Mouse (Mus musculus): Measurements from ENCODE around the gene Myog. TPM values are rescaled to one million over a fixed set of nuclear protein-coding genes. Genes with fewer than 3 reads are reported as not detected.

Myog gene
- polyA plus RNA-seq, 1 experiment from 2014 or later, result 1.1 TPM

GRCm38 (mm10) chr1:134272754-134273250 is 17.0 kb upstream of the Myog start:
- H3K4me1 ChIP-seq (replicated peaks), result 0 out of 2 replicates have a peak, but pooled peaks cover 2% of the 10 kb centered on the region
- no peaks in the 10 kb centered on the region for H3K36me3 ChIP-seq
- no peak overlapping the region for H3K27ac ChIP-seq
- H3K4me2 ChIP-seq (replicated peaks), result no peak overlapping the region
- 73% methylated on average over 5 of the region's 5 CpGs for WGBS
- no peaks in the 10 kb centered on the region for H3K9me3 ChIP-seq
- H3K27me3 ChIP-seq (replicated peaks), result no peaks in the 10 kb centered on the region
- H3K9ac ChIP-seq, result no peak overlapping the region
- no peak for ATAC-seq
- no peak overlapping the region for H3K4me3 ChIP-seq (replicated peaks)

GRCm38 (mm10) chr1:134273493-134274395 is 16.0 kb upstream of the Myog start:
- Histone ChIP-seq H3K27ac (no peak overlapping the region), H3K4me1 (replicated peaks) (0 out of 2 replicates have a peak, but pooled peaks cover 2% of the 10 kb centered on the region), H3K4me3 (replicated peaks) (no peak overlapping the region), H3K36me3 (no peaks in the 10 kb centered on the region), H3K9me3 (no peaks in the 10 kb centered on the region), H3K4me2 (replicated peaks) (no peak overlapping the region), H3K9ac (no peak overlapping the region), H3K27me3 (replicated peaks) (no peaks in the 10 kb centered on the region)
- ATAC-seq, result no peak
- 45% methylated on average over 9 of the region's 9 CpGs for WGBS

DNA sequence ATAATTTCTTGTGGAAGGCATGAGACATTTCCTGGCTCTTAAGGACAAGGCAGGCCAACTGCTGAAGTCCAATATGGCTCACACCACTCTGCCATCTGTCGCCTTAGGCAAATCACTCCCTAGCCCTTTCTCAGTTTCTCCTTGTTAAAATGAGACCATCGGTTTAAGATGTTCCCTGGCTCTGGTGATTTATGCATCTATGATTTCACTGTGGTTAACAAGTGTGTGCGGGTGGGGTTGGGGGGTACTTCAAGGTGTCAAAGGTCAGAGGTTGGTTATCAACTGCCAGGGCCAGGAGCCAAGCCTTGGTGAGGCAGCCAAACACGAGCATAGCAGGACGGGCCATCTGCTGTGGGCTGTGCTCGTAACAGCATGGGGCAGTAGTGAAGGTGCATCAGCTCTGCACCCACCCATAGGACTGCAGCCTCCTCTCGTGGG is 15.3 kb upstream of the Myog start:
- H3K36me3 ChIP-seq, result no peaks in the 10 kb centered on the region
- WGBS, result 71% methylated on average over 7 of the region's 7 CpGs
- ATAC-seq, result no peak

DNA sequence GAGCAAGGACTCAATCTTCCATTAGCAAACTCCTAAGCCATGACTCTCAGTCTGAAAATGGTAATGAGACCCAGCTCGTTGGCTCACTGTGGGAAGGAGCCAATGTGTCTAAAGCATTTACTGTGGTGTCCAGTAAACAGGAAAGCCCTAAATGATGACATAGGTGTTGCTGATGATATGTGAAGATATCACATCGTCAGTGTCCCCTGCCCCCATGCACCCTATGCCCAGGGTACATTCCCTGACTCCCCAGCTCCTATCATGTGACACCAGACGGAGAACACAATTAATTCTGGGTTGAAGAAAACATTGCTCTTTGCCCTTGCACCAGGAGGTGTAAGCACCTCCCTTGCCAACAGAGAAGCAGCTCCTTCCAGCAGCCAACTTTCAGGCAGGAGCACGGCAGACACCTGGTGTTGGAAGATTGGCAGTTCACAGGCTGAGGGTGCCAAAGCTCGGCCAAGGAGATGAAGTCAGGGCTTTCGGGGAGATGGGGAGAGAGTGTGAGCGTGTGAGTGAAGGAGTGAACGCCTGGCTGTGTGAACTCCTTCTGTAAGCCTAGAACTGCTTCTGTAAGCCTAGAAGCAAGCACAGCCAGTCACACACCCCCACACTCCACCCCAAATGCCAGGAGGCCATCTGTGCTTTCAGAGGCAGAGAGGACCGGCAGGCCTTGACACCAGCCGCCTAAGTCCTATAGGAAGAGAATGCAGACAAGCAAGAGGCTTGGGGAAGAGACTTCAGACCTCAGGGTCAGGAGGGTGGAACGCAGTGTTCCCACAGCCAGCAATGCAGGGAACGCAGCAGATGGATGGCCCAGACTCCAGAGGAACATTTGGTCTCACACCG is 13.9 kb upstream of the Myog start:
- Histone ChIP-seq H3K27ac (no peak overlapping the region), H3K4me2 (replicated peaks) (no peak overlapping the region), H3K9me3 (no peaks in the 10 kb centered on the region), H3K4me3 (replicated peaks) (no peak overlapping the region), H3K9ac (no peak overlapping the region), H3K4me1 (replicated peaks) (0 out of 2 replicates have a peak, but pooled peaks cover 2% of the 10 kb centered on the region), H3K36me3 (no peaks in the 10 kb centered on the region), H3K27me3 (replicated peaks) (no peaks in the 10 kb centered on the region)
- 64% methylated on average over 13 of the region's 13 CpGs for WGBS
- ATAC-seq, result no peak

More for the DNA sequence above, 15.3 kb upstream of the Myog start:
- H3K4me2 ChIP-seq (replicated peaks), result no peak overlapping the region
- no peak overlapping the region for H3K27ac ChIP-seq
- H3K4me3 ChIP-seq (replicated peaks), result no peak overlapping the region
- H3K9me3 ChIP-seq, result no peaks in the 10 kb centered on the region
- no peak overlapping the region for H3K9ac ChIP-seq
- H3K4me1 ChIP-seq (replicated peaks), result 0 out of 2 replicates have a peak, but pooled peaks cover 2% of the 10 kb centered on the region
- no peaks in the 10 kb centered on the region for H3K27me3 ChIP-seq (replicated peaks)

DNA sequence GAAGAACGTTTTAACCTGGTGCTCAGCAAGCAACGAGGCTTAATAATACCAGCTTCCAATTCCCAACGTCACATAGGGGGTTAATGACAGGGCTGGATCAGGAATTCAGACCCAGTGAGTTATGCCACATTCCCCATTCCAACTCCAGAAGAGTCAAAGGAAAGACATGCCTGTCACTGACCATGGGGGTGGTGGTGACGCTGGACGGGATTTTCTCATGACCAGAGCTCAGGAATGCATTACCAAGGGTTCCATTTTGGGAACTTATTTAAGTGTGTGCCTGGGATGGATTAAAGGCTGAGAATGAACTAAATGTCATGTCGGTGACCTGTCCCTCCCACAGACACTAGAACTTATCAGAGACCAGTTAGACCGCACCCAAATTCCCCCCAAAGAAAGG is 13.0 kb upstream of the Myog start:
- 0 out of 2 replicates have a peak, but pooled peaks cover 2% of the 10 kb centered on the region for H3K4me1 ChIP-seq (replicated peaks)
- WGBS, result 81% methylated on average over 7 of the region's 7 CpGs
- no peak overlapping the region for H3K4me3 ChIP-seq (replicated peaks)
- H3K9ac ChIP-seq, result no peak overlapping the region
- no peak for ATAC-seq
- H3K9me3 ChIP-seq, result no peaks in the 10 kb centered on the region
- H3K36me3 ChIP-seq, result no peaks in the 10 kb centered on the region
- H3K27me3 ChIP-seq (replicated peaks), result no peaks in the 10 kb centered on the region
- no peak overlapping the region for H3K27ac ChIP-seq
- H3K4me2 ChIP-seq (replicated peaks), result no peak overlapping the region

DNA sequence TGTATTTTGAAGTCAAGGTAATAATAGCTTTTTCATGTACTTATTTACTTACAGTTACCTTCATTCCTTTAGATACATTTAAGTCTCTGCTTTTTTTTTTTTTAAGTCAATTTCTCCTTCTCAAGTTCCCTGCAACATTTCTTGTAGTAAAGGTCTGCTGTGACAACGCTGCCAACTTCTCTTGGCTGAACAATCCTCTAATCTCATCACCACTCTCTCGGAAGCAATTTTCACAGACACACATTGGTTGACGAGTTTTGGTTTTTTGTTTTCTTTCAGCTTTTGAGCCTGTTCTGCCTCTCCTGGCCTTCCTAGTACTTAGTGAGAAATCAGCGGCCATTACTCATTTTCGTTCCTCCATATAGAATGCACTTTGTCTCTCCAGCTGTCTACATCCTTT is 9.6 kb upstream of the Myog start:
- H3K4me3 ChIP-seq (replicated peaks), result no peak overlapping the region
- H3K27me3 ChIP-seq (replicated peaks), result no peaks in the 10 kb centered on the region
- H3K9me3 ChIP-seq, result no peaks in the 10 kb centered on the region
- ATAC-seq, result no peak
- WGBS, result 84% methylated on average over 5 of the region's 5 CpGs
- no peaks in the 10 kb centered on the region for H3K36me3 ChIP-seq
- no peak overlapping the region for H3K9ac ChIP-seq
- no peak overlapping the region for H3K27ac ChIP-seq
- no peak overlapping the region for H3K4me2 ChIP-seq (replicated peaks)
- 0 out of 2 replicates have a peak, but pooled peaks cover 2% of the 10 kb centered on the region for H3K4me1 ChIP-seq (replicated peaks)

- Histone ChIP-seq H3K4me2 (replicated peaks) (no peak overlapping the region), H3K4me1 (replicated peaks) (no peaks in the 10 kb centered on the region), H3K9me3 (no peaks in the 10 kb centered on the region), H3K36me3 (no peaks in the 10 kb centered on the region), H3K27ac (no peak overlapping the region), H3K27me3 (replicated peaks) (no peaks in the 10 kb centered on the region), H3K9ac (no peak overlapping the region), H3K4me3 (replicated peaks) (no peak overlapping the region)
- WGBS, result 72% methylated on average over 4 of the region's 4 CpGs
- ATAC-seq, result no peak
Observed at GRCm38 (mm10) chr1:134281563-134281962, 8.2 kb upstream of the Myog start.

GRCm38 (mm10) chr1:134282342-134282741 is 7.4 kb upstream of the Myog start:
- no peaks in the 10 kb centered on the region for H3K27me3 ChIP-seq (replicated peaks)
- H3K9me3 ChIP-seq, result no peaks in the 10 kb centered on the region
- 56% methylated on average over 3 of the region's 3 CpGs for WGBS
- H3K4me3 ChIP-seq (replicated peaks), result no peak overlapping the region
- H3K4me2 ChIP-seq (replicated peaks), result no peak overlapping the region
- ATAC-seq, result no peak
- H3K4me1 ChIP-seq (replicated peaks), result no peaks in the 10 kb centered on the region
- no peak overlapping the region for H3K9ac ChIP-seq
- no peaks in the 10 kb centered on the region for H3K36me3 ChIP-seq
- no peak overlapping the region for H3K27ac ChIP-seq

DNA sequence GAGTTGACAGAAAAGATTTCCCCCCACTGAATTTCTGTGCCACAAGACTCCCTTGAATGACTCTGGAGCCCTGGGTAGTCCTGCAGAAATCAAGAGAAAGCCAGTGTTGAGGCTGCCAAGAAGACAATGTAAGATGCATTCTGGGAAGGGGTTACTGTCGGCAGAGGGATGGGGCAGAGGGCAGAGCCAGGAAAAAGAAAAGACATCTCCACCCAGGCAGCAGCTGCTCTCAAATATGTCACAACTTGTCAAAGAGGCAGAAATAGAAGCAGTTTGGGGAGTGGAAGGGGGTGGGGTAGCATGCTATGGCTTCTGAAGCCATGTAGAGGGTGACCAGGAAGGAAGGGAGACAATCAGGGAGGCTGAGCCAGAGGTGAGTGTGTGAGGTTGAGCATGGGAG is 6.7 kb upstream of the Myog start:
- 61% methylated on average over 1 of the region's 1 CpGs for WGBS
- Histone ChIP-seq H3K27ac (no peak overlapping the region), H3K9me3 (no peaks in the 10 kb centered on the region), H3K4me1 (replicated peaks) (no peaks in the 10 kb centered on the region), H3K9ac (no peak overlapping the region), H3K4me3 (replicated peaks) (no peak overlapping the region), H3K36me3 (no peaks in the 10 kb centered on the region), H3K4me2 (replicated peaks) (no peak overlapping the region), H3K27me3 (replicated peaks) (no peaks in the 10 kb centered on the region)
- ATAC-seq, result no peak

- H3K27me3 ChIP-seq (replicated peaks), result no peaks in the 10 kb centered on the region
- 60% methylated on average over 10 of the region's 10 CpGs for WGBS
- no peaks in the 10 kb centered on the region for H3K36me3 ChIP-seq
- no peaks in the 10 kb centered on the region for H3K4me1 ChIP-seq (replicated peaks)
- no peaks in the 10 kb centered on the region for H3K9me3 ChIP-seq
- H3K27ac ChIP-seq, result no peak overlapping the region
- H3K4me2 ChIP-seq (replicated peaks), result no peak overlapping the region
- no peak overlapping the region for H3K4me3 ChIP-seq (replicated peaks)
- H3K9ac ChIP-seq, result no peak overlapping the region
- ATAC-seq, result no peak
Observed at GRCm38 (mm10) chr1:134285458-134286120, 4.2 kb upstream of the Myog start.

DNA sequence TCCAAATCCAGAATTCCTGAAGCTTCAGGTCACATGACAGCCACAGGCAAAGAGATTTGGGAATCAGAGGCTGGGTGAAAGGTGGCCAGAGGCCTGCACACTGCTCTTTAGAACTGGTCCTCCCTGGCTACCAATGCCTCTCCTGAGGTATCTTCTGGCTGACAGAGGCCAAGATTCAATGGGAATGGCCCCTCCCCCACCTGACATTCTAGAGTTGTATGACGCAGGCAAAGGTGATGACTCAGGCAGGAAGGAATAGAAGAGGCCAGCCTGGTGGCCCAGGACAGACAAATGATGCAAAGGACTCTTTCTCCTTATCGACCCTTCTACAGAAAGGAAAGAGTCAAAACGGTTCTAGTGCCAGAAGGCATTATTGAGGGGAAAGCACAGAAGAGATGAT is 1.6 kb upstream of the Myog start:
- H3K4me3 ChIP-seq (replicated peaks), result no peak overlapping the region
- H3K36me3 ChIP-seq, result no peaks in the 10 kb centered on the region
- WGBS, result 64% methylated on average over 3 of the region's 3 CpGs
- H3K4me1 ChIP-seq (replicated peaks), result peaks cover 7% of the 10 kb centered on the region
- H3K4me2 ChIP-seq (replicated peaks), result no peak overlapping the region
- ATAC-seq, result no peak
- H3K9ac ChIP-seq, result no peak overlapping the region
- no peaks in the 10 kb centered on the region for H3K9me3 ChIP-seq
- H3K27me3 ChIP-seq (replicated peaks), result no peaks in the 10 kb centered on the region
- no peak overlapping the region for H3K27ac ChIP-seq

DNA sequence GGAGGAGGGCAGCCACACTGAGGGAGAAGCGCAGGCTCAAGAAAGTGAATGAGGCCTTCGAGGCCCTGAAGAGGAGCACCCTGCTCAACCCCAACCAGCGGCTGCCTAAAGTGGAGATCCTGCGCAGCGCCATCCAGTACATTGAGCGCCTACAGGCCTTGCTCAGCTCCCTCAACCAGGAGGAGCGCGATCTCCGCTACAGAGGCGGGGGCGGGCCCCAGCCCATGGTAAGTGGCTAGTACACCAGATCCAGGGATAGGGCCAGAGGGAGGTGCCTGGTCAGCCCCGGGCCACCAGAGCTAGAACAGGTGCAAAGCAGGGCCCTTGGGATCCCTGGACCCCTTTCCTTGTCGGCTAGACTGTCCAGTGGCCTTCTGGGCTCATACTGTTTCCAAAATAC is 511 bp downstream of the Myog start:
- Histone ChIP-seq H3K27ac (no peak overlapping the region), H3K4me1 (replicated peaks) (peaks cover 11% of the 10 kb centered on the region), H3K9ac (no peak overlapping the region), H3K27me3 (replicated peaks) (no peaks in the 10 kb centered on the region), H3K4me2 (replicated peaks) (no peak overlapping the region), H3K9me3 (no peaks in the 10 kb centered on the region), H3K4me3 (replicated peaks) (no peak overlapping the region), H3K36me3 (no peaks in the 10 kb centered on the region)
- no peak for ATAC-seq
- 92% methylated on average over 13 of the region's 13 CpGs for WGBS

Data from intestine, embryonic 15.5 days (tissue).